In the genomic region with DNA sequence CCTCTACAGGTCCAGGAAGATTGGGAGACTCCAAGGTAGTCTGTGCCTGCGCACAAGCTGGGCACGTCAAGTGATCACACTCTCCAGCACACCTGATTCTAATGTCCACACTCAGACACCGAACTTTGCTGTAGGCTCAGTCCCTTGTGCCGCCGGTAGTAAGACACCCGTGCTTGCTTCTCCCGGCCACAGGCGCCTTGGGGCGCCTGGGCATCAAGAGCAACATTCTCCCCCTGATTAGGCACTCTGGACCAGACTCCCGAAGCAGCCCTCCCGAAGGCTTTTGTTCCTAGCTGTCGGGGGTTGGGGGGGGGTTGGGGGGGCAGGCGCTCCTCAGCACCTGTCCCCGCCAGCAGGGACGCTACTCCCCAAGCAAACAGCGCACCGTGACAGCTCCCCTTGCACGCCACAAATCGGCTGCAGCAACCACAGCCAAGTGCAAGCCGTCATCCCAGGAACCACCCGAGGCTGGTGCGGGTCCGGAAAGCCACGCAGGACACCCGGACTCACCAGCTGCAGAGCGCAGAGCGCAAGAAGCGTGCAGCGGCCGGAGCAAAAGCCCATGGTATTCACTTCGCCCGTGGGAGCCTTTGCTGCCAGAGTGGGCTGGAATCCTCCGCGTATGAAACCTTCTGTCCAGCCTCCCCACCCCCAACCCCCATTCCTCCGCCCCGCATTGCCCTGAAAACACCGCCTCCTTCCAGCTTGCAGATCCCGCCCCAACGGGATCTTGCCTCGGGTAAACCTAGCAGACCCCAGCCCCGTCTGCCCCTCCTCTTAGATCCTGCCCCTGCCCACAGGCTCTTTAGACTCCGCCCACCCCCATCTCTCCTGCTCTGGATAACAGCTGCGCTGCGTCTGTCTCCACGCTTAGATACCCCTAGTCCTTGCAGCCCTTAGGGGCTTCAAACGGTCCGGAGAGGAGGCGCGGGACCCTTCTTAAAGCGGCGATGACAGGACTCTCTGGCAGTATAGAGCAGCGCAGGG, we compare ENCODE assay signal across 8 mouse cellular contexts. TPM values are rescaled to one million over a fixed set of nuclear protein-coding genes. Genes with fewer than 3 reads are reported as not detected.
DNase-seq lines count a peak whose midpoint lies in the region; ATAC-seq lines count a peak whose summit lies in the region.

TSS of gene Nkain4 (minus strand) at position 639 of the 987 bp plus-strand sequence.

- H3K4me1 ChIP-seq in embryonic facial prominence, embryonic 11.5 days (ENCODE audit: control insufficient read depth, insufficient read depth, low read length): peaks cover 7% of the 10 kb centered on the region; the same call in 1 of the 2 replicates
- peaks cover 4% of the 10 kb centered on the region; the same call in 1 of the 2 replicates for H3K4me1 ChIP-seq in heart, embryonic 16.5 days (ENCODE audit: control insufficient read depth, insufficient read depth, low read length)
- H3K4me1 ChIP-seq in lung, embryonic 15.5 days: peaks cover 26% of the 10 kb centered on the region

- peak within 1 kb of the TSS; percentile 88 for H3K4me2 ChIP-seq in embryonic facial prominence, embryonic 11.5 days (ENCODE audit: low read depth, low read length)
- peak within 1 kb of the TSS; percentile 69 for H3K4me2 ChIP-seq in heart, embryonic 16.5 days (ENCODE audit: low read depth, low read length)
- peak within 1 kb of the TSS; percentile 61 for H3K4me2 ChIP-seq in lung, embryonic 15.5 days

- H3K9me3 ChIP-seq in embryonic facial prominence, embryonic 11.5 days (replicated peaks; ENCODE audit: control insufficient read depth, low read length): no peaks in the 10 kb centered on the region
- no peaks in the 10 kb centered on the region for H3K9me3 ChIP-seq in heart, embryonic 16.5 days (replicated peaks; ENCODE audit: control insufficient read depth, low read length)
- no peaks in the 10 kb centered on the region for H3K9me3 ChIP-seq in lung, embryonic 15.5 days

- H3K4me3 ChIP-seq in embryonic facial prominence, embryonic 11.5 days (ENCODE audit: low read depth, low read length): peak within 1 kb of the TSS; percentile 50
- H3K4me3 ChIP-seq in heart, embryonic 16.5 days (ENCODE audit: low read length): peak within 1 kb of the TSS; percentile 55
- H3K4me3 ChIP-seq in lung, embryonic 15.5 days: peak within 1 kb of the TSS; percentile 54

- H3K27me3 ChIP-seq in embryonic facial prominence, embryonic 11.5 days (ENCODE audit: control insufficient read depth, insufficient read depth, low read length): 0 out of 2 replicates have a peak, but pooled peaks cover 5% of the 10 kb centered on the region
- peaks cover 38% of the 10 kb centered on the region for H3K27me3 ChIP-seq in heart, embryonic 16.5 days (ENCODE audit: control insufficient read depth, insufficient read depth, low read length)
- peaks cover 25% of the 10 kb centered on the region for H3K27me3 ChIP-seq in lung, embryonic 15.5 days

- under 1% methylated on average over 52 of the region's 52 CpGs for WGBS in embryonic facial prominence, embryonic 11.5 days
- 2% methylated on average over 52 of the region's 52 CpGs for WGBS in heart, embryonic 16.5 days
- WGBS in lung, embryonic 15.5 days: 1% methylated on average over 52 of the region's 52 CpGs

- peak; percentile 87 for DNase-seq in ES-CJ7 (ENCODE audit: low read depth, low spot score)
- DNase-seq in adrenal gland, postnatal 10 days: peak; percentile 32
- DNase-seq in embryonic facial prominence, embryonic 11.5 days (ENCODE audit: low spot score): peak; percentile 92
- peak; percentile 47 for DNase-seq in layer of hippocampus, adult 9-11 months
- DNase-seq in right cerebral cortex, adult 18-20 months: peak; percentile 46
- DNase-seq in natural killer cell, adult 2 months (ENCODE audit: low spot score in 2 of 2): no peak

- peak; percentile 93 for ATAC-seq in embryonic facial prominence, embryonic 11.5 days (replicated peaks; ENCODE audit: insufficient number of reproducible peaks, low FRiP score, low TSS enrichment, low read depth)
- peak; percentile 78 for ATAC-seq in heart, embryonic 16.5 days (replicated peaks; ENCODE audit: extremely low read depth, insufficient read depth, low FRiP score)
- peak; percentile 96 for ATAC-seq in lung, embryonic 15.5 days (ENCODE audit: borderline replicate concordance, extremely low read depth, low FRiP score, low TSS enrichment)

- no peaks in the 10 kb centered on the region for H3K36me3 ChIP-seq in embryonic facial prominence, embryonic 11.5 days (replicated peaks; ENCODE audit: control insufficient read depth, insufficient read depth, low read depth, low read length)
- no peaks in the 10 kb centered on the region for H3K36me3 ChIP-seq in heart, embryonic 16.5 days (ENCODE audit: control insufficient read depth, insufficient read depth)
- no peaks in the 10 kb centered on the region for H3K36me3 ChIP-seq in lung, embryonic 15.5 days

- H3K9ac ChIP-seq in embryonic facial prominence, embryonic 11.5 days (replicated peaks; ENCODE audit: low read length): peak within 1 kb of the TSS; percentile 62
- peak within 1 kb of the TSS; percentile 59 for H3K9ac ChIP-seq in heart, embryonic 16.5 days (ENCODE audit: low read length)
- H3K9ac ChIP-seq in lung, embryonic 15.5 days: peak within 1 kb of the TSS; percentile 50

- peak within 1 kb of the TSS; percentile 52 for H3K27ac ChIP-seq in embryonic facial prominence, embryonic 11.5 days (replicated peaks; ENCODE audit: low read depth, low read length)
- peak within 1 kb of the TSS; percentile 16 for H3K27ac ChIP-seq in heart, embryonic 16.5 days (ENCODE audit: low read length)
- peak within 1 kb of the TSS; percentile 83 for H3K27ac ChIP-seq in lung, embryonic 15.5 days

RNA-seq across cellular contexts. Expression of gene Nkain4, which starts in this region (rescaled TPM):
- total RNA-seq in adrenal gland, postnatal 10 days (2021): 10 to 100 TPM in 1 of 2 experiments, 1 to 10 TPM in 1; 7.6 to 10.4 TPM
- 20.9 and 27.0 TPM in 2 replicates for polyA plus RNA-seq in embryonic facial prominence, embryonic 11.5 days (2014; fragmentation: Nextera tagmentation; extraction: Ambion mirVana)
- polyA plus RNA-seq in heart, embryonic 16.5 days (2015; fragmentation: Nextera tagmentation; extraction: Ambion mirVana): 41.0 TPM in 2 replicates
- 109 and 125 TPM in 2 replicates for polyA plus RNA-seq in lung, embryonic 15.5 days (2015; fragmentation: Nextera tagmentation; extraction: Ambion mirVana)

Comparison
In these comparisons a context has a peak if more than half of its experiments do, and no peak if none do; other contexts are left out.
1. DNase-seq: peak in ES-CJ7 (single experiment), adrenal gland, postnatal 10 days (single experiment), embryonic facial prominence, embryonic 11.5 days (single experiment), layer of hippocampus, adult 9-11 months (single experiment) and right cerebral cortex, adult 18-20 months (single experiment); none in natural killer cell, adult 2 months (0 of 2).
2. H3K27ac ChIP-seq: peak in every context shown above with its lines; median percentile 83 in lung, embryonic 15.5 days; 52 in embryonic facial prominence, embryonic 11.5 days; 16 in heart, embryonic 16.5 days.
3. Peak in every context shown above with its lines, with median percentiles within 50 percentile points of each other: ATAC-seq, H3K4me2 ChIP-seq, H3K4me3 ChIP-seq and H3K9ac ChIP-seq.